Comparison of ENCODE assay signal across 8 mouse cellular contexts in genomic region chr1:180641137-180641517, GRCm38 (mm10). TPM values are rescaled to one million over a fixed set of nuclear protein-coding genes. Genes with fewer than 3 reads are reported as not detected.
DNase-seq lines count a peak whose midpoint lies in the region; ATAC-seq lines count a peak whose summit lies in the region.

TSS of gene Lin9 (plus strand) at chr1:180641150.

- H3K4me2 ChIP-seq in hindbrain, embryonic 11.5 days (replicated peaks; ENCODE audit: low read depth, low read length): peak within 1 kb of the TSS; percentile 80

- peak within 1 kb of the TSS; percentile 90 for H3K27ac ChIP-seq in hindbrain, embryonic 11.5 days (ENCODE audit: low read depth, low read length)

- H3K4me3 ChIP-seq in hindbrain, embryonic 11.5 days (ENCODE audit: low read depth, low read length): peak within 1 kb of the TSS; percentile 98

- peak; percentile 55 for DNase-seq in MEL-GATA-1-ER (ENCODE audit: extremely low read depth, low read depth)
- peak; percentile 87 for DNase-seq in cerebellum, adult 8-10 months
- peak; percentile 97 for DNase-seq in hindbrain, embryonic 11.5 days (ENCODE audit: low spot score)
- peak; percentile 90 to 95 for DNase-seq in layer of hippocampus, postnatal 10 days (ENCODE audit: low spot score in 2 of 2)
- DNase-seq in lung, postnatal 10 days: peak; percentile 94
- DNase-seq in ovary, postnatal 36 days (ENCODE audit: low spot score): peak; percentile 92
- DNase-seq in thymus, postnatal 25 days: peak; percentile 95

- under 1% methylated on average over 43 of the region's 47 CpGs for WGBS in hindbrain, embryonic 11.5 days

- H3K4me1 ChIP-seq in hindbrain, embryonic 11.5 days (replicated peaks; ENCODE audit: control insufficient read depth, insufficient read depth, low read length): peaks cover 3% of the 10 kb centered on the region; the same call in 1 of the 2 replicates

- peak; percentile 95 for ATAC-seq in frontal cortex, adult (ENCODE audit: low TSS enrichment)
- ATAC-seq in hindbrain, embryonic 11.5 days (ENCODE audit: low FRiP score): peak; percentile 92

- no peaks in the 10 kb centered on the region for H3K36me3 ChIP-seq in hindbrain, embryonic 11.5 days (ENCODE audit: control insufficient read depth, insufficient read depth, low read length)

- no peaks in the 10 kb centered on the region for H3K9me3 ChIP-seq in hindbrain, embryonic 11.5 days (ENCODE audit: control insufficient read depth, low read length)

- H3K9ac ChIP-seq in hindbrain, embryonic 11.5 days (ENCODE audit: low read depth, low read length): peak within 1 kb of the TSS; percentile 100

- H3K27me3 ChIP-seq in hindbrain, embryonic 11.5 days (ENCODE audit: control insufficient read depth, insufficient read depth, low read length): no peaks in the 10 kb centered on the region

RNA-seq across cellular contexts. Expression of gene Lin9, which starts in this region (rescaled TPM):
- polyA plus RNA-seq in hindbrain, embryonic 11.5 days (2014; fragmentation: Nextera tagmentation; extraction: Ambion mirVana): 22.4 and 25.9 TPM in 2 replicates
- total RNA-seq in layer of hippocampus, postnatal 10 days (2021): 1 to 10 TPM; 4.4 to 6.0 TPM

Comparison
In these comparisons a context has a peak if more than half of its experiments do, and no peak if none do; other contexts are left out.
1. Peak in every context shown above with its lines: DNase-seq, ATAC-seq, H3K4me3 ChIP-seq and H3K27ac ChIP-seq.